Mouse (Mus musculus): ENCODE results near the gene Asgr2. TPM values are rescaled to one million over a fixed set of nuclear protein-coding genes. Genes with fewer than 3 reads are reported as not detected.
A peak's percentile ranks its signal among the peaks of the same experiment; 100 is the strongest.

Asgr2 gene
- polyA plus RNA-seq (2015; fragmentation: Nextera tagmentation; extraction: Ambion mirVana), result not detected in 2 replicates

GRCm38 (mm10) chr11:70091986-70092783 is at the start of gene Asgr2:
TSS of gene Asgr2 (plus strand) at chr11:70092644.
- WGBS, result 84% methylated on average over 12 of the region's 12 CpGs
- H3K36me3 ChIP-seq (ENCODE audit: control insufficient read depth, insufficient read depth, low read length), result no peaks in the 10 kb centered on the region
- no peaks in the 10 kb centered on the region for H3K27me3 ChIP-seq (ENCODE audit: control insufficient read depth, insufficient read depth, low read depth, low read length)
- H3K9me3 ChIP-seq (replicated peaks; ENCODE audit: control insufficient read depth, low read length, poor library complexity, severe bottlenecking), result no peaks in the 10 kb centered on the region
- no peak within 1 kb of the TSS for H3K9ac ChIP-seq (ENCODE audit: low read depth, low read length)
- no peak within 1 kb of the TSS for H3K27ac ChIP-seq (ENCODE audit: low read length)
- no peak for ATAC-seq
- no peak within 1 kb of the TSS for H3K4me3 ChIP-seq (ENCODE audit: low read depth, low read length)
- no peaks in the 10 kb centered on the region for H3K4me1 ChIP-seq (ENCODE audit: control insufficient read depth, insufficient read depth, low read length)
- H3K4me2 ChIP-seq (ENCODE audit: low read length), result no peak within 1 kb of the TSS

GRCm38 (mm10) chr11:70043665-70044064 is 48.8 kb upstream of the Asgr2 start:
- Histone ChIP-seq H3K9ac (ENCODE audit: low read depth, low read length) (no peak overlapping the region), H3K36me3 (ENCODE audit: control insufficient read depth, insufficient read depth, low read length) (peaks cover 45% of the 10 kb centered on the region), H3K4me1 (ENCODE audit: control insufficient read depth, insufficient read depth, low read length) (no peaks in the 10 kb centered on the region), H3K4me2 (ENCODE audit: low read length) (no peak overlapping the region), H3K9me3 (replicated peaks; ENCODE audit: control insufficient read depth, low read length, poor library complexity, severe bottlenecking) (no peaks in the 10 kb centered on the region), H3K27me3 (ENCODE audit: control insufficient read depth, insufficient read depth, low read depth, low read length) (no peaks in the 10 kb centered on the region), H3K27ac (ENCODE audit: low read length) (no peak overlapping the region), H3K4me3 (ENCODE audit: low read depth, low read length) (no peak overlapping the region)
- 88% methylated on average over 7 of the region's 7 CpGs for WGBS
- ATAC-seq, result no peak

GRCm38 (mm10) chr11:70045435-70045834 is 47.0 kb upstream of the Asgr2 start:
- Histone ChIP-seq H3K9me3 (replicated peaks; ENCODE audit: control insufficient read depth, low read length, poor library complexity, severe bottlenecking) (no peaks in the 10 kb centered on the region), H3K4me3 (ENCODE audit: low read depth, low read length) (no peak overlapping the region), H3K27me3 (ENCODE audit: control insufficient read depth, insufficient read depth, low read depth, low read length) (no peaks in the 10 kb centered on the region), H3K4me2 (ENCODE audit: low read length) (no peak overlapping the region), H3K9ac (ENCODE audit: low read depth, low read length) (no peak overlapping the region), H3K4me1 (ENCODE audit: control insufficient read depth, insufficient read depth, low read length) (no peaks in the 10 kb centered on the region), H3K36me3 (ENCODE audit: control insufficient read depth, insufficient read depth, low read length) (peaks cover 35% of the 10 kb centered on the region), H3K27ac (ENCODE audit: low read length) (no peak overlapping the region)
- WGBS, result 31% methylated on average over 9 of the region's 9 CpGs
- no peak for ATAC-seq

DNA sequence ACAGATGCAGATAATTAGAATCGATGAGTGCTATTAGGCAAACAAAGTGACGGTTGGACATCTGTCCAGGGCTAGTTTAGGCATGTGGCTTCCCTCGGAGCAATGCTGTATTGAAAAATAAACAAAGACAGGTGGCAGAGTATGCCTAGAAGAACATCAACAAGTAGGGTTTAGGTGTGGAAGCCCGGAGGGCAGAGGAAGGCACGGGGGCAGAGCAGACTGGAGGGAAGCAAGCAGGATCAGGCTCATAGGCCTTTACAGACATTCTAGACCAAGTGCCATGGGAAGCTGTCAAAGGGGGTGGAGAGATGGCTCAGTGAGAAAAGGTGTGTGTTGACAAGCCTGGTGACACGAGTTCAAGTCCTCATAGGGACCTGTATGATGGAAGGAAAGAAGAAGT is 43.1 kb upstream of the Asgr2 start:
- Histone ChIP-seq H3K9me3 (replicated peaks; ENCODE audit: control insufficient read depth, low read length, poor library complexity, severe bottlenecking) (no peaks in the 10 kb centered on the region), H3K27me3 (ENCODE audit: control insufficient read depth, insufficient read depth, low read depth, low read length) (no peaks in the 10 kb centered on the region), H3K27ac (ENCODE audit: low read length) (no peak overlapping the region), H3K4me3 (ENCODE audit: low read depth, low read length) (no peak overlapping the region), H3K36me3 (ENCODE audit: control insufficient read depth, insufficient read depth, low read length) (peaks cover 6% of the 10 kb centered on the region), H3K9ac (ENCODE audit: low read depth, low read length) (no peak overlapping the region), H3K4me2 (ENCODE audit: low read length) (no peak overlapping the region), H3K4me1 (ENCODE audit: control insufficient read depth, insufficient read depth, low read length) (no peaks in the 10 kb centered on the region)
- WGBS, result 76% methylated on average over 6 of the region's 6 CpGs
- no peak for ATAC-seq

- no peak overlapping the region for H3K4me2 ChIP-seq (ENCODE audit: low read length)
- ATAC-seq, result no peak
- no peaks in the 10 kb centered on the region for H3K27me3 ChIP-seq (ENCODE audit: control insufficient read depth, insufficient read depth, low read depth, low read length)
- H3K9ac ChIP-seq (ENCODE audit: low read depth, low read length), result no peak overlapping the region
- no peak overlapping the region for H3K4me3 ChIP-seq (ENCODE audit: low read depth, low read length)
- WGBS, result 60% methylated on average over 10 of the region's 10 CpGs
- no peaks in the 10 kb centered on the region for H3K4me1 ChIP-seq (ENCODE audit: control insufficient read depth, insufficient read depth, low read length)
- H3K27ac ChIP-seq (ENCODE audit: low read length), result no peak overlapping the region
- peaks cover 2% of the 10 kb centered on the region for H3K36me3 ChIP-seq (ENCODE audit: control insufficient read depth, insufficient read depth, low read length)
- H3K9me3 ChIP-seq (replicated peaks; ENCODE audit: control insufficient read depth, low read length, poor library complexity, severe bottlenecking), result no peaks in the 10 kb centered on the region
Measured at GRCm38 (mm10) chr11:70049816-70050215, 42.6 kb upstream of the Asgr2 start.

DNA sequence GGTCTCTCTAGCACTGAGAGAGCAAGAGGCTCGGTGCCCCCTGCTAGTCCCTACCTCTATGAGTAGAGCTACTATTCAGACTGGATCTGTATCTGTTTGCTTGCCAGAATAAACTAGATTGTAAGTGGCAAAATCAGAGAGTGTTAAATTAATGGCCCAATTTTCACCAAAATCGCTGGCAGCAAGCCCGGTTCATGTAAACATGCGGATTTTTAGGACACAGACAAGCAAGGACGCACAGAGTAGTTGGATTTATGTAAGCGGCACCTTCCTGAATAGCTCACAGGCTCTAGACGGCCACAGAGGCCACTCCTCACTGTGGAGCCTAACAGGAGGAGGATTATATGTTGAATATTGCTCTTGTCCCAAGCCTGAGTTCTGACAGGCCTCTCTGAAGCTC is 39.3 kb upstream of the Asgr2 start:
- Histone ChIP-seq H3K9ac (ENCODE audit: low read depth, low read length) (no peak overlapping the region), H3K4me2 (ENCODE audit: low read length) (no peak overlapping the region), H3K27ac (ENCODE audit: low read length) (no peak overlapping the region), H3K36me3 (ENCODE audit: control insufficient read depth, insufficient read depth, low read length) (no peaks in the 10 kb centered on the region), H3K9me3 (replicated peaks; ENCODE audit: control insufficient read depth, low read length, poor library complexity, severe bottlenecking) (no peaks in the 10 kb centered on the region), H3K27me3 (ENCODE audit: control insufficient read depth, insufficient read depth, low read depth, low read length) (no peaks in the 10 kb centered on the region), H3K4me3 (ENCODE audit: low read depth, low read length) (no peak overlapping the region), H3K4me1 (ENCODE audit: control insufficient read depth, insufficient read depth, low read length) (peaks cover 4% of the 10 kb centered on the region; the same call in 1 of the 2 replicates)
- 80% methylated on average over 7 of the region's 7 CpGs for whole genome bisulfite sequencing
- ATAC-seq, result no peak

GRCm38 (mm10) chr11:70053898-70054570 is 38.4 kb upstream of the Asgr2 start, which contains the start of gene Asgr1:
TSS of gene Asgr1 (plus strand) at chr11:70054085.
- Histone ChIP-seq H3K27me3 (ENCODE audit: control insufficient read depth, insufficient read depth, low read depth, low read length) (no peaks in the 10 kb centered on the region), H3K4me1 (ENCODE audit: control insufficient read depth, insufficient read depth, low read length) (peaks cover 4% of the 10 kb centered on the region; the same call in 1 of the 2 replicates), H3K4me3 (ENCODE audit: low read depth, low read length) (no peak within 1 kb of the TSS), H3K36me3 (ENCODE audit: control insufficient read depth, insufficient read depth, low read length) (no peaks in the 10 kb centered on the region), H3K4me2 (ENCODE audit: low read length) (no peak within 1 kb of the TSS), H3K27ac (ENCODE audit: low read length) (no peak within 1 kb of the TSS), H3K9me3 (replicated peaks; ENCODE audit: control insufficient read depth, low read length, poor library complexity, severe bottlenecking) (no peaks in the 10 kb centered on the region), H3K9ac (ENCODE audit: low read depth, low read length) (no peak within 1 kb of the TSS; the same call in 1 of the 2 replicates)
- ATAC-seq, result no peak
- 86% methylated on average over 10 of the region's 10 CpGs for WGBS

- peaks cover 4% of the 10 kb centered on the region; the same call in 1 of the 2 replicates for H3K4me1 ChIP-seq (ENCODE audit: control insufficient read depth, insufficient read depth, low read length)
- no peak overlapping the region for H3K27ac ChIP-seq (ENCODE audit: low read length)
- peak overlapping the region; percentile 37 for H3K4me2 ChIP-seq (ENCODE audit: low read length)
- no peaks in the 10 kb centered on the region for H3K27me3 ChIP-seq (ENCODE audit: control insufficient read depth, insufficient read depth, low read depth, low read length)
- no peak overlapping the region for H3K4me3 ChIP-seq (ENCODE audit: low read depth, low read length)
- no peaks in the 10 kb centered on the region for H3K36me3 ChIP-seq (ENCODE audit: control insufficient read depth, insufficient read depth, low read length)
- H3K9me3 ChIP-seq (replicated peaks; ENCODE audit: control insufficient read depth, low read length, poor library complexity, severe bottlenecking), result no peaks in the 10 kb centered on the region
- peak overlapping the region; percentile 31; the same call in 1 of the 2 replicates for H3K9ac ChIP-seq (ENCODE audit: low read depth, low read length)
- ATAC-seq, result peak; percentile 73; the same call in 1 of the 2 replicates
- 27% methylated on average over 18 of the region's 18 CpGs for WGBS
Measured at GRCm38 (mm10) chr11:70055618-70056214, 36.7 kb upstream of the Asgr2 start.
